Mouse (Mus musculus) kidney, adult 8-10 months (tissue): ENCODE data around the gene Fbxo41.
"Not testable (repeated sequence)": the region's sequence is repeated elsewhere in the genome, so short reads cannot be mapped to it uniquely, and the experiment has no call there.

Source experiments
- DNase-seq, 2 experiments: peaks; one replicate each; pipeline ENCODE4 v3.0.0; 2022

Gene Fbxo41

GRCm38 (mm10) chr6:85490252-85490651 lies 12.5 kb downstream of the Fbxo41 start:
- DNase-seq = no peak

GRCm38 (mm10) chr6:85489717-85490116 lies 13.1 kb downstream of the Fbxo41 start:
- no peak for DNase-seq

GRCm38 (mm10) chr6:85488510-85488909 lies 14.3 kb downstream of the Fbxo41 start:
- DNase-seq = no peak

GRCm38 (mm10) chr6:85485738-85486137 lies 17.1 kb downstream of the Fbxo41 start:
- no peak for DNase-seq

- DNase-seq = no peak
Observed at GRCm38 (mm10) chr6:85483843-85484721, 18.7 kb downstream of the Fbxo41 start.

- no peak for DNase-seq
Observed at GRCm38 (mm10) chr6:85480685-85481084, 22.1 kb downstream of the Fbxo41 start.

GRCm38 (mm10) chr6:85479979-85480378 lies 22.8 kb downstream of the Fbxo41 start:
- no peak for DNase-seq

GRCm38 (mm10) chr6:85478416-85478815 lies 24.4 kb downstream of the Fbxo41 start:
- no peak for DNase-seq

GRCm38 (mm10) chr6:85477366-85477917 lies 25.4 kb downstream of the Fbxo41 start:
- peak in 1 of 2 experiments; percentile 12 for DNase-seq

- DNase-seq = no peak
Observed at GRCm38 (mm10) chr6:85475581-85475980, 27.2 kb downstream of the Fbxo41 start.

GRCm38 (mm10) chr6:85472542-85472941 lies 30.3 kb downstream of the Fbxo41 start:
- DNase-seq = no peak

- DNase-seq = no peak
Observed at GRCm38 (mm10) chr6:85471962-85472361, 30.8 kb downstream of the Fbxo41 start.

- no peak for DNase-seq
Observed at GRCm38 (mm10) chr6:85469660-85470430, 32.9 kb downstream of the Fbxo41 start.

GRCm38 (mm10) chr6:85465381-85465780 lies 37.4 kb downstream of the Fbxo41 start:
- DNase-seq = no peak

- DNase-seq = no peak
Observed at GRCm38 (mm10) chr6:85459621-85460020, 43.2 kb downstream of the Fbxo41 start.

- no peak for DNase-seq
Observed at GRCm38 (mm10) chr6:85452816-85453215, 50.0 kb downstream of the Fbxo41 start.

GRCm38 (mm10) chr6:85452411-85452665 lies 50.5 kb downstream of the Fbxo41 start:
- no peak for DNase-seq

GRCm38 (mm10) chr6:85451664-85452410 lies 51.0 kb downstream of the Fbxo41 start, which contains the start of gene Pradc1:
Pradc1 (minus strand) TSS chr6:85451970.
- DNase-seq = peak; percentile 99

GRCm38 (mm10) chr6:85450697-85451663 lies 51.8 kb downstream of the Fbxo41 start, which contains the start of gene Cct7:
Cct7 (plus strand) TSS chr6:85451514.
- DNase-seq = peak; percentile 99 to 100

- not testable (repeated sequence) for DNase-seq
Observed at GRCm38 (mm10) chr6:85450140-85450539, 52.7 kb downstream of the Fbxo41 start.

GRCm38 (mm10) chr6:85447351-85447750 lies 55.4 kb downstream of the Fbxo41 start:
- no peak for DNase-seq

GRCm38 (mm10) chr6:85445286-85445685 lies 57.5 kb downstream of the Fbxo41 start:
- DNase-seq = no peak
